Mouse (Mus musculus): ENCODE results near the gene Anapc1. TPM values are rescaled to one million over a fixed set of nuclear protein-coding genes. Genes with fewer than 3 reads are reported as not detected.
A peak's percentile ranks its signal among the peaks of the same experiment; 100 is the strongest.

The Anapc1 gene
- polyA plus RNA-seq, 1 experiment from 2014 or later: 54.6 TPM

DNA sequence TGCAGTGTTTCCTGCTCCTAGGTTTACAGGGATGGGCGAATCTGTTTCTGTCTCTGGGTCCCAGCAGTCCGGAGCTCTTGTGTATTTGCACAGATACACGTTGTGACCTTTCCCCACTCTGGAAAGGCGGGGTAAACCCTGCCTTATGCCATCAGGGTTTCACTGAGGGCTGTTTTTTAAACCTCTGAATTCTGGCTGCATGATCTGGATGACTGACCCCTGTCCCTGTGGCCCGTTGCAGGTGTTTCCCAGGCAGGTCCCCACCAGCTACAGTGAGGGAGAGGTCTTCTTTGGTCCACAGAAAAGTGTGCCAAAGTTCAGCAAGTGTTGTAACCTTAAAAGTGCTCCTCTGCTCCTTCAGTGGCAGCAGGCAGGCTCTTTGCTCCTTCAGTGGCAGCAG is 77.9 kb downstream of the Anapc1 start:
- DNase-seq (ENCODE audit: low spot score): no peak

DNA sequence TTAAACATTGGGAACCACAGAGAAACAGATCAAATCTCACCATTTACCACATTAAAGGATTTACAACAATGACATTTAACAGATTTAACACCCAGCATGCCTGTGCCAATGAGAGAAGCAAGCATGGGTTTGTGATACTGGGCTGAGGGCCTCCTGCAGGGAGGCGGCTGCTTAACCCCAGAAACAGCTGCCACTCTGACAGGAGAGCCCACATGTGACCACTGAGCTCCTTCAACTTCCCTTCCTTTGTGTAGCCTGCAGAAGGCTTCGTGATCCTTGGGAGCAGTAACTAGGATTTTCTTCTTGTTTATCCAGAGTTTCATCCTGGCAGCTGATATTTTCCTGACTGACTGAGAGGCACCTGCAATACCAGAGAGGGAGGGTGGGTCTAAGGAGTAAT is 85.7 kb downstream of the Anapc1 start:
- no peak overlapping the region for H3K9ac ChIP-seq (ENCODE audit: low read length)
- no peak overlapping the region for H3K4me3 ChIP-seq (ENCODE audit: low read depth, low read length)
- WGBS: 25% methylated on average over 2 of the region's 2 CpGs
- H3K4me1 ChIP-seq (ENCODE audit: control insufficient read depth, insufficient read depth, low read length): no peaks in the 10 kb centered on the region
- DNase-seq (ENCODE audit: low spot score): no peak
- peaks cover under 1% of the 10 kb centered on the region; the same call in 1 of the 2 replicates for H3K9me3 ChIP-seq (replicated peaks; ENCODE audit: control insufficient read depth, low read length)
- no peak overlapping the region for H3K27ac ChIP-seq (ENCODE audit: low read depth, low read length)
- no peaks in the 10 kb centered on the region for H3K36me3 ChIP-seq (ENCODE audit: control insufficient read depth, insufficient read depth, low read length)
- H3K27me3 ChIP-seq (replicated peaks; ENCODE audit: control insufficient read depth, insufficient read depth, low read length): no peaks in the 10 kb centered on the region
- no peak overlapping the region for H3K4me2 ChIP-seq (ENCODE audit: low read length)
- ATAC-seq: no peak

More for the DNA sequence above, 77.9 kb downstream of the Anapc1 start:
- no peak overlapping the region for H3K27ac ChIP-seq (ENCODE audit: low read depth, low read length)
- peaks cover 43% of the 10 kb centered on the region for H3K36me3 ChIP-seq (ENCODE audit: control insufficient read depth, insufficient read depth, low read length)
- no peak overlapping the region for H3K4me2 ChIP-seq (ENCODE audit: low read length)
- no peak overlapping the region for H3K9ac ChIP-seq (ENCODE audit: low read length)
- no peak overlapping the region for H3K4me3 ChIP-seq (ENCODE audit: low read depth, low read length)
- no peaks in the 10 kb centered on the region for H3K27me3 ChIP-seq (replicated peaks; ENCODE audit: control insufficient read depth, insufficient read depth, low read length)
- no peak for ATAC-seq
- 84% methylated on average over 5 of the region's 5 CpGs for WGBS
- no peaks in the 10 kb centered on the region for H3K4me1 ChIP-seq (ENCODE audit: control insufficient read depth, insufficient read depth, low read length)
- peaks cover 4% of the 10 kb centered on the region; the same call in 1 of the 2 replicates for H3K9me3 ChIP-seq (replicated peaks; ENCODE audit: control insufficient read depth, low read length)

DNA sequence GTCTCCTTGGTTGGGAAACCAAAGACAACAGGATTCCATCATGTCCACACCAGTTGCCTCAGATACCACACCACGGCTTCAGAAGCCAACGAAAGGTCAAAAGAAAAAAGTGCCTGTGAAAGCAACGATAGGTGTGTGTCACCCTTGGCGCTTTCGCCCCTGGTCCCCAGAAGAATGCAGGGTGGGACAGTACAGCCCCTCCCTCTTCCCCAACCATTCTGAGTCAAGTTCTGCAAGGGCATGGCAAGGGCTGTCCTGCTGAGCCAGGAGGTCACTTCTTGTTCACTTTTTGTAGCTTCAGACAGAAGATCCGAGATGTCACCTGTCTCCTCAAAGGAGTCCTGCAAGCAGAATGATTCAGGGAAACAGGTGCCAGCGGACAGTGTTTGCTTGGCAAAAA is 94.9 kb downstream of the Anapc1 start:
- H3K27ac ChIP-seq (ENCODE audit: low read depth, low read length): no peak overlapping the region
- H3K9me3 ChIP-seq (replicated peaks; ENCODE audit: control insufficient read depth, low read length): no peaks in the 10 kb centered on the region
- no peaks in the 10 kb centered on the region for H3K27me3 ChIP-seq (replicated peaks; ENCODE audit: control insufficient read depth, insufficient read depth, low read length)
- H3K36me3 ChIP-seq (ENCODE audit: control insufficient read depth, insufficient read depth, low read length): no peaks in the 10 kb centered on the region
- ATAC-seq (no peak), DNase-seq (ENCODE audit: low spot score) (no peak)
- no peaks in the 10 kb centered on the region for H3K4me1 ChIP-seq (ENCODE audit: control insufficient read depth, insufficient read depth, low read length)
- no peak overlapping the region for H3K4me2 ChIP-seq (ENCODE audit: low read length)
- H3K4me3 ChIP-seq (ENCODE audit: low read depth, low read length): no peak overlapping the region
- WGBS: 92% methylated on average over 7 of the region's 7 CpGs
- no peak overlapping the region for H3K9ac ChIP-seq (ENCODE audit: low read length)

DNA sequence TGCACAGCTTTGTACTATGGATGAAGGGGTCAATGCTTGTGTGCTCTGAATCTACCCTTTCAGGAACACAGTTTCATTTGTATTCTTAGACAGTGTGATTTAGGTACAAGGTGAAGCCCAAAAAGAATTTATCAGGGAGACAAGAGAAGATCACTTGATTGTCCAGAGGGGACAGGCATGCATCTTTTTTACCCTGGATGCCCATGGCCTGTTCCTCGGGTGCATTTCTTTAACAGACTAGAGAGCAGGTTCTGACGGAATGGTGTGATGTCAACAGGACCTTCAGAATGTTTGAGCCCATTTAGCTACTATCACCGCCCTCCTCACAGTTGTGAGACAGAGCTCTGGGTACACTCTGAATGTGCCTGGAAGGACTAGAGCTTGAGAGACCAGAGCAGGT is 96.3 kb downstream of the Anapc1 start, which contains the start of gene Spdye4c:
Spdye4c (plus strand) TSS at position 301 of the 400 bp plus-strand sequence.
- DNase-seq (ENCODE audit: low spot score) (no peak), ATAC-seq (no peak)
- Histone ChIP-seq H3K4me2 (ENCODE audit: low read length) (no peak within 1 kb of the TSS), H3K4me3 (ENCODE audit: low read depth, low read length) (no peak within 1 kb of the TSS), H3K27ac (ENCODE audit: low read depth, low read length) (no peak within 1 kb of the TSS), H3K4me1 (ENCODE audit: control insufficient read depth, insufficient read depth, low read length) (no peaks in the 10 kb centered on the region), H3K36me3 (ENCODE audit: control insufficient read depth, insufficient read depth, low read length) (no peaks in the 10 kb centered on the region), H3K9me3 (replicated peaks; ENCODE audit: control insufficient read depth, low read length) (no peaks in the 10 kb centered on the region), H3K9ac (ENCODE audit: low read length) (no peak within 1 kb of the TSS), H3K27me3 (replicated peaks; ENCODE audit: control insufficient read depth, insufficient read depth, low read length) (no peaks in the 10 kb centered on the region)
- 95% methylated on average over 3 of the region's 3 CpGs for WGBS

DNA sequence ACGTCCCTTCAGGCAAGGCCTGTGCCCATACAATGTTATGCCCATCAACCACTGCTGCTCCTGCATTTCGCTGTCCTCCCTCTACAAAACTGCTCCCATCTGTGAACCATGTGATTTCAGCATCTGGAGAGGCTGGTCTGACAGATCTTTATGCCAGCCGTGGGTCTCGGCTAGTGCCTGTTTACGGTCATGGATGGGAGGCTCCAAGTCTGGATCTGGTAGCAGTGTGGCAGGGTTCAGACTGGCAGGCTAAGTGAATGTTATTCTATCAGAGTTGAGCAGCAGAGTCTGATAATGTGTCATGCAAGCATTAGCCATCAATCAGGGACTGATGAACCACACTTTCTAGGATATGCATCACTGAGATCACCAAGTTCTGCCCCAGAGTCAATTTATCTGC is 104.3 kb downstream of the Anapc1 start:
- no peaks in the 10 kb centered on the region for H3K27me3 ChIP-seq (replicated peaks; ENCODE audit: control insufficient read depth, insufficient read depth, low read length)
- no peak overlapping the region for H3K4me3 ChIP-seq (ENCODE audit: low read depth, low read length)
- H3K9ac ChIP-seq (ENCODE audit: low read length): no peak overlapping the region
- no peaks in the 10 kb centered on the region for H3K36me3 ChIP-seq (ENCODE audit: control insufficient read depth, insufficient read depth, low read length)
- H3K27ac ChIP-seq (ENCODE audit: low read depth, low read length): no peak overlapping the region
- no peak overlapping the region for H3K4me2 ChIP-seq (ENCODE audit: low read length)
- no peaks in the 10 kb centered on the region for H3K9me3 ChIP-seq (replicated peaks; ENCODE audit: control insufficient read depth, low read length)
- ATAC-seq (no peak), DNase-seq (ENCODE audit: low spot score) (no peak)
- H3K4me1 ChIP-seq (ENCODE audit: control insufficient read depth, insufficient read depth, low read length): no peaks in the 10 kb centered on the region
- 78% methylated on average over 5 of the region's 5 CpGs for WGBS

DNA sequence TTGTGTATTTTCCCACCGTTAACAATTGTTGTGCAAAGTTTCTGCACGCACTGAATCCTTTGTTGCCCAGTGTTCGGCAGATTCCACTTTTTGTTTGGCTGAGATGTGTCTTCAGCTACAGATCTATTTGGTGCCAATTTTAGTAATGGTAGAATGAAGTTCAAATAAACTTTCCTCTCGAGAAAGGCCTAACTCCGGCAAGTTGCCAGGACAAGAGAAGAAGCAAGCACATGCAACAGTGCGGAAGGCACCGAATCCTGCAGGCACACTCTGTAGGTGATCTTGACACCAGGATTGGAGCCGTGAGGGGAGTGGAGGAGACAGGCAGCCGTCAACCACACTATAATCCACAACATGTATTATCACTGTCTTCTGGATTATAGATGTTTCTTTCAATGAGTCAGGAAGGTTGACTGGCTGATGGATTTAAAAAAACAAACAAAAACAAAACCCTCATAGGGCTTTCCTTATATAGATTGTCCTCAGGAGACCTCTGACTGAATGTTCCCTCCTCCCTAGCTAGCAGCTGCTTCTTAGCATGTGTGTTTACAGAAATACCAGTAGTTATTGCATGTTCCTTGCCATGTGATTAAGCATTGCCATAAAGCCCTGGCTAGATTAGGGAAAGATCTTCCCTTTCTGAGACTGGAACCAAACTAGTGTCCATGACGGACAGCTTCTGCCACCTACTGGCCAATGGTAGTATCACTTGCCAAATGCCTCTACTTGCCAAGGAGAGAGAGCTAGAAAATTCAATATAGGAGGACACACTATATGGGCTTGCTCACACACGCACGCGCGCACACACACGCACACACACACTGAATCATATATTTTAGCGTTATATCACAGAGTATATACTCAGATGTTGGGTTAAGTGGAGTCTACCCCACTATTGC is 114.2 kb downstream of the Anapc1 start:
- ATAC-seq (peak; percentile 67), DNase-seq (ENCODE audit: low spot score) (peak; percentile 91)
- H3K27me3 ChIP-seq (replicated peaks; ENCODE audit: control insufficient read depth, insufficient read depth, low read length): no peaks in the 10 kb centered on the region
- H3K9ac ChIP-seq (ENCODE audit: low read length): no peak overlapping the region
- no peaks in the 10 kb centered on the region for H3K36me3 ChIP-seq (ENCODE audit: control insufficient read depth, insufficient read depth, low read length)
- H3K4me1 ChIP-seq (ENCODE audit: control insufficient read depth, insufficient read depth, low read length): no peaks in the 10 kb centered on the region
- no peak overlapping the region for H3K27ac ChIP-seq (ENCODE audit: low read depth, low read length)
- WGBS: 51% methylated on average over 16 of the region's 16 CpGs
- no peak overlapping the region for H3K4me2 ChIP-seq (ENCODE audit: low read length)
- no peaks in the 10 kb centered on the region for H3K9me3 ChIP-seq (replicated peaks; ENCODE audit: control insufficient read depth, low read length)
- H3K4me3 ChIP-seq (ENCODE audit: low read depth, low read length): no peak overlapping the region

DNA sequence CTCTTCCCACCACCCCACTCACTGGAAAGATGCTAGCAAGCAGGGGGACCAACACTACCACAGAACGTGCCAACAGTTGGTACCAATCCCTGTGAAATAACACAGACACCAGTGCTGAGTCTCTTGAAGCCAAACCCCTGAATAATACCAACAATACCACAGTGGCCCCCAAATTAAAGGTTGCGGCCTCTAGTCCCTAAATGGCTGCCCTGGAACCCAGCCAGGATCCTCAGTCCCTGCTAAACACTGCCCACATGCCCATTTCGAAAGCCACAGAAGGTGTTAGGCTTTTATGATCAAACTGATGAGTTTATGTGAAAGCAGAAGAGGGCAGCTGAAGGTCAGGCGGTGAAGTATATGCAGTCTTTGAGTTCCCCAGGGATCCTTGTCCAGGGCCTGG is 116.2 kb downstream of the Anapc1 start:
- Histone ChIP-seq H3K4me3 (ENCODE audit: low read depth, low read length) (no peak overlapping the region), H3K27ac (ENCODE audit: low read depth, low read length) (no peak overlapping the region), H3K4me2 (ENCODE audit: low read length) (no peak overlapping the region), H3K9me3 (replicated peaks; ENCODE audit: control insufficient read depth, low read length) (no peaks in the 10 kb centered on the region), H3K4me1 (ENCODE audit: control insufficient read depth, insufficient read depth, low read length) (no peaks in the 10 kb centered on the region), H3K36me3 (ENCODE audit: control insufficient read depth, insufficient read depth, low read length) (no peaks in the 10 kb centered on the region), H3K27me3 (replicated peaks; ENCODE audit: control insufficient read depth, insufficient read depth, low read length) (no peaks in the 10 kb centered on the region), H3K9ac (ENCODE audit: low read length) (no peak overlapping the region)
- 86% methylated on average over 4 of the region's 4 CpGs for WGBS
- DNase-seq (ENCODE audit: low spot score) (no peak), ATAC-seq (no peak)

DNA sequence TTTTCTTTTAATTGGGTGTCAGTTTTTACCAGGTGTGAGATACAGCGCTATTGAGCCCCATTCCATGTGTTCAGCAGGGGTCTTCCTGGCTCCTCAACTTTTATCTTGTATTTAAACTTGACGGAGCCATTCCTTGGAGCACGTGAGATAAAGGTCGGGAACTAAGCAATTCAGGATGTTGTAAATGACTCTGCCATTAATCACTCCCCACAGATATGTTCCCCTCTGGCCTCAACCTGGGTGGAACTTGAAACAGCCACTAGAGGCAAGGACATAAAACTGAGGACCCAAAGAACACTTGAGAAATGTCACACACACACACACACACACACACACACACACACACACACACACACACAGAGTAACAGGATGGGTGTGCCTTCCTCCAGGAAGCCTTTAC is 118.7 kb downstream of the Anapc1 start:
- Histone ChIP-seq H3K4me2 (ENCODE audit: low read length) (no peak overlapping the region), H3K27ac (ENCODE audit: low read depth, low read length) (no peak overlapping the region), H3K27me3 (replicated peaks; ENCODE audit: control insufficient read depth, insufficient read depth, low read length) (no peaks in the 10 kb centered on the region), H3K9ac (ENCODE audit: low read length) (no peak overlapping the region), H3K36me3 (ENCODE audit: control insufficient read depth, insufficient read depth, low read length) (no peaks in the 10 kb centered on the region), H3K4me1 (ENCODE audit: control insufficient read depth, insufficient read depth, low read length) (no peaks in the 10 kb centered on the region), H3K4me3 (ENCODE audit: low read depth, low read length) (no peak overlapping the region), H3K9me3 (replicated peaks; ENCODE audit: control insufficient read depth, low read length) (no peaks in the 10 kb centered on the region)
- 89% methylated on average over 4 of the region's 4 CpGs for whole genome bisulfite sequencing
- DNase-seq (ENCODE audit: low spot score): no peak
- no peak for ATAC-seq

DNA sequence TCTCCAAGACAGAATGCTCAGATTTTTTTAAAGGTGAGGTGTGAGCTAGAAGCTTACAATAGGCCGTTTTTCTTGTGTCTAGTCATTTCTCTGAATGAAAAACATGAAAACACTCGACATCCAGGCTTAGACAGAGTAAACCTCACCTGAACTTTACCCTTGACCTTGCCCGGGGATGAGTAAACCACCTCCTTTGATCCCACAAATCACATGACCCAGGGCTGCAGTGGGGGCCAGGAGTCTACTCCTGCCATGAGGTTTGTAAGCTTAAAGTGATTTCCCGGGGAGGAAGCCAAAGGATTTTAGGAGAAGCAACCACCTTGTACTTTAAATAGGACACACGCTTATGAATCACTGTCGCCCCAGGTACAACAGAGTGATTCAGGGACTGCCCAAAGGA is 119.2 kb downstream of the Anapc1 start:
- 83% methylated on average over 6 of the region's 6 CpGs for WGBS
- H3K4me1 ChIP-seq (ENCODE audit: control insufficient read depth, insufficient read depth, low read length): no peaks in the 10 kb centered on the region
- H3K27me3 ChIP-seq (replicated peaks; ENCODE audit: control insufficient read depth, insufficient read depth, low read length): no peaks in the 10 kb centered on the region
- H3K27ac ChIP-seq (ENCODE audit: low read depth, low read length): no peak overlapping the region
- H3K4me3 ChIP-seq (ENCODE audit: low read depth, low read length): no peak overlapping the region
- H3K9ac ChIP-seq (ENCODE audit: low read length): no peak overlapping the region
- no peaks in the 10 kb centered on the region for H3K36me3 ChIP-seq (ENCODE audit: control insufficient read depth, insufficient read depth, low read length)
- H3K4me2 ChIP-seq (ENCODE audit: low read length): no peak overlapping the region
- ATAC-seq: no peak
- DNase-seq (ENCODE audit: low spot score): no peak
- no peaks in the 10 kb centered on the region for H3K9me3 ChIP-seq (replicated peaks; ENCODE audit: control insufficient read depth, low read length)
